Mouse (Mus musculus): ENCODE measurements around the gene Ptpn18.
"Not testable (repeated sequence)": the region's sequence is repeated elsewhere in the genome, so short reads cannot be mapped to it uniquely, and the experiment has no call there.

The Ptpn18 gene

GRCm38 (mm10) chr1:34513068-34513467 is 53.5 kb downstream of the Ptpn18 start:
- no peak for DNase-seq (ENCODE audit: low spot score in 2 of 2)

GRCm38 (mm10) chr1:34516595-34516994 is 57.0 kb downstream of the Ptpn18 start:
- DNase-seq (ENCODE audit: low spot score in 2 of 2): no peak

GRCm38 (mm10) chr1:34517297-34517696 is 57.7 kb downstream of the Ptpn18 start:
- DNase-seq (ENCODE audit: low spot score in 2 of 2): not testable (repeated sequence)

- not testable (repeated sequence) for DNase-seq (ENCODE audit: low spot score in 2 of 2)
Observed at GRCm38 (mm10) chr1:34517797-34518196, 58.2 kb downstream of the Ptpn18 start.

GRCm38 (mm10) chr1:34518259-34518658 is 58.7 kb downstream of the Ptpn18 start:
- no peak for DNase-seq (ENCODE audit: low spot score in 2 of 2)

- DNase-seq (ENCODE audit: low spot score in 2 of 2): no peak
Observed at GRCm38 (mm10) chr1:34522205-34522849, 62.8 kb downstream of the Ptpn18 start.

GRCm38 (mm10) chr1:34522850-34523244 is 63.3 kb downstream of the Ptpn18 start:
- DNase-seq (ENCODE audit: low spot score in 2 of 2): no peak

- no peak for DNase-seq (ENCODE audit: low spot score in 2 of 2)
Observed at GRCm38 (mm10) chr1:34523647-34524046, 64.1 kb downstream of the Ptpn18 start.
